Mouse (Mus musculus): Measurements from ENCODE around the gene Ifit1bl2. TPM values are rescaled to one million over a fixed set of nuclear protein-coding genes. Genes with fewer than 3 reads are reported as not detected.
"Not testable (repeated sequence)": the region's sequence is repeated elsewhere in the genome, so short reads cannot be mapped to it uniquely, and the experiment has no call there.

The Ifit1bl2 gene
- polyA plus RNA-seq, 1 experiment from 2014 or later, result 0.04 TPM

- H3K4me3 ChIP-seq; DNase-seq (ENCODE audit: low spot score); H3K27ac ChIP-seq (replicated peaks); H3K36me3 ChIP-seq; H3K4me1 ChIP-seq; H3K9me3 ChIP-seq (replicated peaks); H3K27me3 ChIP-seq (ENCODE audit: low read depth, poor library complexity, severe bottlenecking): not testable (repeated sequence)
These were observed 41.3 kb downstream of the Ifit1bl2 start for GRCm38 (mm10) chr19:34599250-34599649.

- Histone ChIP-seq H3K27me3 (ENCODE audit: low read depth, poor library complexity, severe bottlenecking) (no peaks in the 10 kb centered on the region), H3K4me3 (no peak overlapping the region), H3K27ac (replicated peaks) (no peak overlapping the region), H3K9me3 (replicated peaks) (no peaks in the 10 kb centered on the region), H3K4me1 (no peaks in the 10 kb centered on the region), H3K36me3 (no peaks in the 10 kb centered on the region)
- DNase-seq (ENCODE audit: low spot score), result no peak
- WGBS, result 79% methylated on average over 2 of the region's 2 CpGs
These were observed 42.2 kb downstream of the Ifit1bl2 start for GRCm38 (mm10) chr19:34598341-34598740.

- Histone ChIP-seq H3K36me3 (no peaks in the 10 kb centered on the region), H3K9me3 (replicated peaks) (no peaks in the 10 kb centered on the region), H3K27ac (replicated peaks) (no peak overlapping the region), H3K4me1 (no peaks in the 10 kb centered on the region), H3K4me3 (no peak overlapping the region), H3K27me3 (ENCODE audit: low read depth, poor library complexity, severe bottlenecking) (no peaks in the 10 kb centered on the region)
- DNase-seq (ENCODE audit: low spot score), result no peak
These were observed 43.7 kb downstream of the Ifit1bl2 start for GRCm38 (mm10) chr19:34596811-34597210.

DNA sequence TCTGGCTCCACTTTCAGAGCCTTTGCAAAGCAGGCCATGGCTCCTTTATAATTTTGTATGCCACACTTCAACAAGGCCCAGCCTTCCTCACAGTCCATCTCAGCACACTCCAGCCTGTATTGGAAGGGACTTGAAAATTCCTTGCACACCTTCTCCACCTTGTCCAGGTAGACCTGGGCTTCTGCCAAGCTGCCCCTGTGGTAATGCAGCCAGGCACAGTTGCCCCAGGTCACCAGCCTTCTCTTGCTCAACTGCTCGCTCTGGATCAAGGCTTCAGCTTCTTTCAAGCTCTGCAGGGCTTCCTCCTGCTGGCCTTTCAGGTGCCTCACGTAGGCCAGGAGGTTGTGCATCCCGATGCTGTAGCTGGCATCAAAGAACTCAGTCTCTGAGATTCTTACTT is 46.0 kb downstream of the Ifit1bl2 start:
- H3K4me1 ChIP-seq; H3K4me3 ChIP-seq; H3K27ac ChIP-seq (replicated peaks); DNase-seq (ENCODE audit: low spot score); H3K36me3 ChIP-seq; H3K27me3 ChIP-seq (ENCODE audit: low read depth, poor library complexity, severe bottlenecking); H3K9me3 ChIP-seq (replicated peaks): not testable (repeated sequence)
- 78% methylated on average over 3 of the region's 3 CpGs for WGBS

- Histone ChIP-seq H3K27me3 (ENCODE audit: low read depth, poor library complexity, severe bottlenecking) (no peaks in the 10 kb centered on the region), H3K4me1 (no peaks in the 10 kb centered on the region), H3K9me3 (replicated peaks) (no peaks in the 10 kb centered on the region), H3K27ac (replicated peaks) (no peak overlapping the region), H3K36me3 (no peaks in the 10 kb centered on the region), H3K4me3 (no peak overlapping the region)
- DNase-seq (ENCODE audit: low spot score), result no peak
- 95% methylated on average over 2 of the region's 2 CpGs for WGBS
These were observed 47.1 kb downstream of the Ifit1bl2 start for GRCm38 (mm10) chr19:34593456-34593855.

- Histone ChIP-seq H3K4me3 (no peak overlapping the region), H3K36me3 (no peaks in the 10 kb centered on the region), H3K27me3 (ENCODE audit: low read depth, poor library complexity, severe bottlenecking) (no peaks in the 10 kb centered on the region), H3K4me1 (no peaks in the 10 kb centered on the region), H3K27ac (replicated peaks) (no peak overlapping the region), H3K9me3 (replicated peaks) (no peaks in the 10 kb centered on the region)
- no peak for DNase-seq (ENCODE audit: low spot score)
These were observed 51.6 kb downstream of the Ifit1bl2 start for GRCm38 (mm10) chr19:34588959-34589358.

GRCm38 (mm10) chr19:34587898-34588692 is 52.4 kb downstream of the Ifit1bl2 start:
- not testable (repeated sequence) for H3K27ac ChIP-seq (replicated peaks); H3K4me3 ChIP-seq; H3K36me3 ChIP-seq; DNase-seq (ENCODE audit: low spot score); H3K9me3 ChIP-seq (replicated peaks); H3K27me3 ChIP-seq (ENCODE audit: low read depth, poor library complexity, severe bottlenecking); H3K4me1 ChIP-seq
- 86% methylated on average over 9 of the region's 12 CpGs for WGBS

GRCm38 (mm10) chr19:34585740-34586458 is 54.6 kb downstream of the Ifit1bl2 start:
- H3K36me3 ChIP-seq; H3K27ac ChIP-seq (replicated peaks); H3K4me1 ChIP-seq; DNase-seq (ENCODE audit: low spot score); H3K4me3 ChIP-seq; H3K9me3 ChIP-seq (replicated peaks); H3K27me3 ChIP-seq (ENCODE audit: low read depth, poor library complexity, severe bottlenecking): not testable (repeated sequence)
- WGBS, result 76% methylated on average over 5 of the region's 5 CpGs

DNA sequence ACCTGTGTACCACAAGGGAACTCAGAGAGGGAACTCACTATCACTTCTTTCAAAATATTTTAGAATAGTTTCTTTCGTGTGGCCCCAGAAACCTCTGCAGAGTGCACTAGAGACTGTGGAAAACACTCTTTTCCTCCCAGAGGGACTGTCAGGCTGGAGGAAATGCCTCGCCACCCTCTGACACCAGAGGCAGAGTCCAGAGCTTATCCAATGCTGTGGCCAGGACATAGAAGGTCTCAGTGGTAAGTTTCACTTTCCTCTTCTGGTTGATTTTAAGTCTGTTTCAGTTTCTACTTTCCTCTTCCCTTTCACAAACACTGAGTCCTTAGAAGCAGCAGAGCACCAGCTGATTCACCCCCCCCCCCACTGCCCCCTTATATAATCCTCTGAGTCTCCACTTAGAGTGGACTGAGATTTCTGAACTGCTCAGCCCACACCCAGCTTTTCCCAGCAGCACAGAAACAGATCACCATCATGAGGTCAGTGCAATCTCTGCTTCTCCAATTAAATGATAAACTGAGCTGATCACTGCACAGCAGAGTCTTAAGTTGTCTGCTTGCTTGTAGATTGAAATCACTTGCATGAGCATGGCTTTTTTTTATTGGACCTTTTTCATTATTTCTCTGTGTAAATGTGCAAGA is 57.3 kb downstream of the Ifit1bl2 start, which contains the start of gene Ifit3:
Gene Ifit3, plus strand, starts transcription at position 406 of the 641 bp plus-strand sequence.
- DNase-seq (ENCODE audit: low spot score); H3K9me3 ChIP-seq (replicated peaks); H3K4me1 ChIP-seq; H3K27me3 ChIP-seq (ENCODE audit: low read depth, poor library complexity, severe bottlenecking); H3K4me3 ChIP-seq; H3K27ac ChIP-seq (replicated peaks); H3K36me3 ChIP-seq: not testable (repeated sequence)
- WGBS, result 70% methylated on average over 2 of the region's 2 CpGs

DNA sequence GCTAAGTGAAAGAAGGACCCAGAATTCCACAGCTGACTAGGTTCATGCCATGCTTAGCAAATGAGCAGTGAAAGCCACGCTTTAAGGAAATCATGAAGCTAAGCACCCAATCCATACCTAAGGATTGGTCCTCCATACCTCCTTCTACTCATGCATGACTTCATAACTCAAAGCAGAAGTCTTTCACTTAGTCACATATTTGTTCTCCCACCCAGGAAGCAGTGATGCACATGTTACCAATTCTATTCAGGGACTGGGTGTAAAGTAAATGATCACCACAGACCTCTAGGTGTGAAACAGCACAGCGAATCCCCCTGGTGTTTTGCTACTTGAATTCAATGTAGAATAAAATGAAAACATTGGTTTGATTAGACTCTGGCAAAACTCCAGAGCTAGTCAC is 57.8 kb downstream of the Ifit1bl2 start:
- H3K4me1 ChIP-seq; H3K27ac ChIP-seq (replicated peaks); H3K9me3 ChIP-seq (replicated peaks); H3K36me3 ChIP-seq; DNase-seq (ENCODE audit: low spot score); H3K27me3 ChIP-seq (ENCODE audit: low read depth, poor library complexity, severe bottlenecking); H3K4me3 ChIP-seq: not testable (repeated sequence)
- 95% methylated on average over 2 of the region's 2 CpGs for WGBS

- Histone ChIP-seq H3K4me3 (no peak overlapping the region), H3K27me3 (ENCODE audit: low read depth, poor library complexity, severe bottlenecking) (no peaks in the 10 kb centered on the region), H3K4me1 (no peaks in the 10 kb centered on the region), H3K36me3 (no peaks in the 10 kb centered on the region), H3K9me3 (replicated peaks) (no peaks in the 10 kb centered on the region), H3K27ac (replicated peaks) (no peak overlapping the region)
- WGBS, result 79% methylated on average over 1 of the region's 1 CpGs
- DNase-seq (ENCODE audit: low spot score), result no peak
These were observed 63.4 kb downstream of the Ifit1bl2 start for GRCm38 (mm10) chr19:34577121-34577520.

- DNase-seq (ENCODE audit: low spot score), result no peak
- WGBS, result 92% methylated on average over 5 of the region's 5 CpGs
- H3K9me3 ChIP-seq (replicated peaks), result no peaks in the 10 kb centered on the region
- no peak overlapping the region for H3K27ac ChIP-seq (replicated peaks)
- H3K36me3 ChIP-seq, result no peaks in the 10 kb centered on the region
- no peak overlapping the region for H3K4me3 ChIP-seq
- H3K4me1 ChIP-seq, result peaks cover 6% of the 10 kb centered on the region; the same call in 1 of the 2 replicates
- H3K27me3 ChIP-seq (ENCODE audit: low read depth, poor library complexity, severe bottlenecking), result no peaks in the 10 kb centered on the region
These were observed 66.9 kb downstream of the Ifit1bl2 start for GRCm38 (mm10) chr19:34573650-34574049.

- Histone ChIP-seq H3K27ac (replicated peaks) (no peak overlapping the region), H3K4me3 (no peak overlapping the region), H3K36me3 (no peaks in the 10 kb centered on the region), H3K27me3 (ENCODE audit: low read depth, poor library complexity, severe bottlenecking) (no peaks in the 10 kb centered on the region), H3K4me1 (peaks cover 9% of the 10 kb centered on the region; the same call in 1 of the 2 replicates), H3K9me3 (replicated peaks) (no peaks in the 10 kb centered on the region)
- DNase-seq (ENCODE audit: low spot score), result no peak
- 81% methylated on average over 1 of the region's 1 CpGs for WGBS
These were observed 69.5 kb downstream of the Ifit1bl2 start for GRCm38 (mm10) chr19:34571080-34571479.

Data from midbrain, embryonic 10.5 days (tissue).